Mouse (Mus musculus) kidney, postnatal 4 days (tissue): ENCODE data around the gene Olfr1490.
"Not testable (repeated sequence)": the region's sequence is repeated elsewhere in the genome, so short reads cannot be mapped to it uniquely, and the experiment has no call there.

Source experiments
- DNase-seq, 2 experiments: peaks; one replicate each; pipeline ENCODE4 v3.0.0; 2021; ENCODE audit warnings: mixed read lengths in 2 of 2

The Olfr1490 gene

DNA sequence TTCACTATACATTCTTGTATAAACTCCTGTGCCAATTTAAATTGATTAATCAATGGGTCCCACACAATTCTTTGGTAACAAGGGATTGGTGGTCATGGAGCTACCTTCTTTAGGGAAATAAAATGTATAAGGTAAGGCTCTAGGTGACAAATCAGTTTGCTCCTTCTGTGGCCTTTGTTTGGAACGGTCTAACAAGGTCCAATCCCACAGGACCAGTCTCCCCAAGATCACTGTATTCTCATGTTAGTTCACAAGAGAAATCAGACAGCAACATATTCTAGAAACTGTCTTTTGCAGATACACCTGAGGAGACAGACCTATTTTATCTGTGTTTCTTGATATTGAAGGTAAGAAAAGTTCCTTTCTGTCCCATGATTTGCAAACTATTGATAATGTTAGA lies at the start of gene Olfr1490:
TSS of gene Olfr1490 (plus strand) at position 301 of the 400 bp plus-strand sequence.
- no peak for DNase-seq

DNA sequence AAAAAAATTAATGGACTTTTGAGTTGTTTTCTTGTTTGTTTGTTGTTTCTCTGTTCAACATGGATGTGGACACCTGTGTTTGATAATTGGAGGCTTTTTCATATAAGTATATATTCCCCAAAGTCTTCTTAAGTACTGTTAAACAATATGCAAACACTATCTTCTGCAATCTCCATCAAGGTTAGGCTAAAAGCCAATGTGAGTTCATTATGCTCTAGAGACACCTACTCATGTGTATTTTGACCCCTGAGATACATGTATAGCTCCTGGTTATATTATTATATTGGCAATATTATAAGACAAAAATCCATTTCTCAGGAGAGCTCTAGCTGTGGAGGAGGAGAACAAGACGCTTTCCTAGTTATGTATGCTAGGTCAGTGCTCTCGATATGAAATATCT lies 33.8 kb upstream of the Olfr1490 start, which contains the start of gene Olfr1487:
TSS of gene Olfr1487 (plus strand) at position 301 of the 400 bp plus-strand sequence.
- DNase-seq: not testable (repeated sequence)

DNA sequence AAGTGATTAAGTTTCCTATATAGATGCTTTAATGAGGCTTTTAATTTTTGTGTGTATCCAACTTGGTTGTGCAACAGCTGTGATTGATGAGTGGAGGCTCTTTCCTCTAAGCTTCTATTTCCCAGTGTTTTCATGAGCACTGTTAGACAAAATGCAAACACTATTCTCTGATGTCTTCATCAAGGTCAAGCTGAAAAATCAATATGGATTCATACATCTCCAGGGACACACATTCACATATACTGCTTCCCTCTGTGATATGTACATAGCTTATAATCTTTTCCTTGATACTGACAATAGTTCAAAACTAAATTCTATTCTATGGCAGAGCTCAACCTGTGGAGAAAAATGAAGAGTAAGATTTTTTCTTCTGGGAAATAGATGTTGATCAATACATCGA lies 19.6 kb upstream of the Olfr1490 start, which contains the start of gene Olfr1489:
TSS of gene Olfr1489 (plus strand) at position 301 of the 400 bp plus-strand sequence.
- no peak for DNase-seq

DNA sequence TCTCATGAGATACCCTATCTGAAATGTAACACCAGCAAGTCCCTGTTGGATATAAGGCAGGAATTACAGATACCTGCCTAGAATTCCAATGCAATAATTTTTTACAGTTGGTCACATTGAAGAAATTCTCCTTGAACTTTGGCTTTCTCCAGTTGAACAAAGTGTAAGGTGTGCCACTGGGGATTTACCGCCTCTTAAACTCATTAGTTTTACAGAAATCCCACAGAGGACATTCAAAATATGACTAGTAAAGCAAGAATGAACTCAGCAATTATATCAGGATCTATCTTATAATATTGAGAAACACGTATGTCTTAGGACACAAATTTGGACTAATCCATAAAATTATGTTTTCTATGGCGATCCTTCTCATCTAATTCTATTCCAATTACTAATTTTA lies 46.1 kb downstream of the Olfr1490 start, which contains the start of gene Olfr1491:
TSS of gene Olfr1491 (plus strand) at position 301 of the 400 bp plus-strand sequence.
- no peak for DNase-seq
